Mouse (Mus musculus): ENCODE data around the gene Ubl4b. TPM values are rescaled to one million over a fixed set of nuclear protein-coding genes. Genes with fewer than 3 reads are reported as not detected.

Gene Ubl4b
- polyA plus RNA-seq, 1 experiment = not detected

GRCm38 (mm10) chr3:107565331-107565730, 10.5 kb upstream of the Ubl4b start:
- Histone ChIP-seq H3K36me3 (ENCODE audit: control insufficient read depth, insufficient read depth) (no peaks in the 10 kb centered on the region), H3K27me3 (ENCODE audit: control insufficient read depth, insufficient read depth, insufficient read length) (peaks cover 16% of the 10 kb centered on the region), H3K4me3 (ENCODE audit: insufficient read depth, poor library complexity, severe bottlenecking) (no peak overlapping the region), H3ac (ENCODE audit: control insufficient read depth, insufficient read length, low read depth) (no peak overlapping the region), H3K79me3 (ENCODE audit: low read depth) (no peaks in the 10 kb centered on the region), H3K79me2 (ENCODE audit: control insufficient read depth, insufficient read depth) (no peaks in the 10 kb centered on the region)
- no peak for TF ChIP-seq MYOG (IDR thresholded peaks at IDR 0.05; ENCODE audit: control insufficient read depth, extremely low read depth, insufficient read length)
- no peak for TF ChIP-seq MYOD1 (IDR thresholded peaks at IDR 0.05; ENCODE audit: control insufficient read depth, insufficient read length, low read depth)
- TF ChIP-seq FOSL1 (IDR thresholded peaks at IDR 0.05; ENCODE audit: insufficient read depth, low read length, poor library complexity, severe bottlenecking) = no peak
- TF ChIP-seq CTCF (IDR thresholded peaks at IDR 0.05; ENCODE audit: control insufficient read depth, insufficient read depth, insufficient read length) = no peak
- no peak for TF ChIP-seq MAX (IDR thresholded peaks at IDR 0.05)
- no peak for TF ChIP-seq CEBPB (IDR thresholded peaks at IDR 0.05; ENCODE audit: low read depth)
- no peak for TF ChIP-seq USF1 (IDR thresholded peaks at IDR 0.05; ENCODE audit: low read depth)

- Histone ChIP-seq H3K79me3 (ENCODE audit: low read depth) (no peaks in the 10 kb centered on the region), H3K79me2 (ENCODE audit: control insufficient read depth, insufficient read depth) (no peaks in the 10 kb centered on the region), H3ac (ENCODE audit: control insufficient read depth, insufficient read length, low read depth) (no peak overlapping the region), H3K4me3 (ENCODE audit: insufficient read depth, poor library complexity, severe bottlenecking) (no peak overlapping the region), H3K36me3 (ENCODE audit: control insufficient read depth, insufficient read depth) (no peaks in the 10 kb centered on the region), H3K27me3 (ENCODE audit: control insufficient read depth, insufficient read depth, insufficient read length) (peaks cover 9% of the 10 kb centered on the region)
- TF ChIP-seq USF1 (IDR thresholded peaks at IDR 0.05; ENCODE audit: low read depth) = no peak
- no peak for TF ChIP-seq FOSL1 (IDR thresholded peaks at IDR 0.05; ENCODE audit: insufficient read depth, low read length, poor library complexity, severe bottlenecking)
- no peak for TF ChIP-seq MAX (IDR thresholded peaks at IDR 0.05)
- no peak for TF ChIP-seq MYOD1 (IDR thresholded peaks at IDR 0.05; ENCODE audit: control insufficient read depth, insufficient read length, low read depth)
- no peak for TF ChIP-seq CTCF (IDR thresholded peaks at IDR 0.05; ENCODE audit: control insufficient read depth, insufficient read depth, insufficient read length)
- TF ChIP-seq CEBPB (IDR thresholded peaks at IDR 0.05; ENCODE audit: low read depth) = no peak
- no peak for TF ChIP-seq MYOG (IDR thresholded peaks at IDR 0.05; ENCODE audit: control insufficient read depth, extremely low read depth, insufficient read length)
These were observed 9.0 kb upstream of the Ubl4b start for GRCm38 (mm10) chr3:107563880-107564279.

- TF ChIP-seq MYOG (IDR thresholded peaks at IDR 0.05; ENCODE audit: control insufficient read depth, extremely low read depth, insufficient read length) = no peak
- no peak for TF ChIP-seq FOSL1 (IDR thresholded peaks at IDR 0.05; ENCODE audit: insufficient read depth, low read length, poor library complexity, severe bottlenecking)
- TF ChIP-seq USF1 (IDR thresholded peaks at IDR 0.05; ENCODE audit: low read depth) = peak; percentile 28
- TF ChIP-seq MAX (IDR thresholded peaks at IDR 0.05) = no peak
- TF ChIP-seq MYOD1 (IDR thresholded peaks at IDR 0.05; ENCODE audit: control insufficient read depth, insufficient read length, low read depth) = no peak
- no peak for TF ChIP-seq CEBPB (IDR thresholded peaks at IDR 0.05; ENCODE audit: low read depth)
- TF ChIP-seq CTCF (IDR thresholded peaks at IDR 0.05; ENCODE audit: control insufficient read depth, insufficient read depth, insufficient read length) = no peak
- Histone ChIP-seq H3K27me3 (ENCODE audit: control insufficient read depth, insufficient read depth, insufficient read length) (peaks cover 9% of the 10 kb centered on the region), H3K36me3 (ENCODE audit: control insufficient read depth, insufficient read depth) (no peaks in the 10 kb centered on the region)
These were observed 7.7 kb upstream of the Ubl4b start for GRCm38 (mm10) chr3:107562591-107562990.

GRCm38 (mm10) chr3:107562104-107562503, 7.2 kb upstream of the Ubl4b start:
- H3K4me3 ChIP-seq (ENCODE audit: insufficient read depth, poor library complexity, severe bottlenecking) = no peak overlapping the region
- H3K79me2 ChIP-seq (ENCODE audit: control insufficient read depth, insufficient read depth) = no peaks in the 10 kb centered on the region
- no peaks in the 10 kb centered on the region for H3K79me3 ChIP-seq (ENCODE audit: low read depth)
- TF ChIP-seq MYOG (IDR thresholded peaks at IDR 0.05; ENCODE audit: control insufficient read depth, extremely low read depth, insufficient read length) (no peak), MAX (IDR thresholded peaks at IDR 0.05) (no peak), MYOD1 (IDR thresholded peaks at IDR 0.05; ENCODE audit: control insufficient read depth, insufficient read length, low read depth) (no peak), USF1 (IDR thresholded peaks at IDR 0.05; ENCODE audit: low read depth) (no peak), FOSL1 (IDR thresholded peaks at IDR 0.05; ENCODE audit: insufficient read depth, low read length, poor library complexity, severe bottlenecking) (no peak), CTCF (IDR thresholded peaks at IDR 0.05; ENCODE audit: control insufficient read depth, insufficient read depth, insufficient read length) (no peak), CEBPB (IDR thresholded peaks at IDR 0.05; ENCODE audit: low read depth) (no peak)
- peaks cover 9% of the 10 kb centered on the region for H3K27me3 ChIP-seq (ENCODE audit: control insufficient read depth, insufficient read depth, insufficient read length)
- H3K36me3 ChIP-seq (ENCODE audit: control insufficient read depth, insufficient read depth) = no peaks in the 10 kb centered on the region
- H3ac ChIP-seq (ENCODE audit: control insufficient read depth, insufficient read length, low read depth) = no peak overlapping the region

More at GRCm38 (mm10) chr3:107562591-107562990, 7.7 kb upstream of the Ubl4b start:
- Histone ChIP-seq H3K79me2 (ENCODE audit: control insufficient read depth, insufficient read depth) (no peaks in the 10 kb centered on the region), H3ac (ENCODE audit: control insufficient read depth, insufficient read length, low read depth) (no peak overlapping the region), H3K4me3 (ENCODE audit: insufficient read depth, poor library complexity, severe bottlenecking) (no peak overlapping the region), H3K79me3 (ENCODE audit: low read depth) (no peaks in the 10 kb centered on the region)

GRCm38 (mm10) chr3:107559183-107559582, 4.3 kb upstream of the Ubl4b start:
- Histone ChIP-seq H3K79me3 (ENCODE audit: low read depth) (no peaks in the 10 kb centered on the region), H3ac (ENCODE audit: control insufficient read depth, insufficient read length, low read depth) (no peak overlapping the region), H3K79me2 (ENCODE audit: control insufficient read depth, insufficient read depth) (no peaks in the 10 kb centered on the region), H3K4me3 (ENCODE audit: insufficient read depth, poor library complexity, severe bottlenecking) (no peak overlapping the region), H3K36me3 (ENCODE audit: control insufficient read depth, insufficient read depth) (no peaks in the 10 kb centered on the region), H3K27me3 (ENCODE audit: control insufficient read depth, insufficient read depth, insufficient read length) (peaks cover 17% of the 10 kb centered on the region)
- TF ChIP-seq CTCF (IDR thresholded peaks at IDR 0.05; ENCODE audit: control insufficient read depth, insufficient read depth, insufficient read length) (peak; percentile 94), FOSL1 (IDR thresholded peaks at IDR 0.05; ENCODE audit: insufficient read depth, low read length, poor library complexity, severe bottlenecking) (no peak)

GRCm38 (mm10) chr3:107558740-107559139, 3.9 kb upstream of the Ubl4b start:
- no peak overlapping the region for H3ac ChIP-seq (ENCODE audit: control insufficient read depth, insufficient read length, low read depth)
- TF ChIP-seq FOSL1 (IDR thresholded peaks at IDR 0.05; ENCODE audit: insufficient read depth, low read length, poor library complexity, severe bottlenecking) (no peak), USF1 (IDR thresholded peaks at IDR 0.05; ENCODE audit: low read depth) (no peak), MYOD1 (IDR thresholded peaks at IDR 0.05; ENCODE audit: control insufficient read depth, insufficient read length, low read depth) (no peak), CEBPB (IDR thresholded peaks at IDR 0.05; ENCODE audit: low read depth) (no peak), CTCF (IDR thresholded peaks at IDR 0.05; ENCODE audit: control insufficient read depth, insufficient read depth, insufficient read length) (no peak)
- H3K36me3 ChIP-seq (ENCODE audit: control insufficient read depth, insufficient read depth) = no peaks in the 10 kb centered on the region
- H3K79me2 ChIP-seq (ENCODE audit: control insufficient read depth, insufficient read depth) = no peaks in the 10 kb centered on the region
- H3K4me3 ChIP-seq (ENCODE audit: insufficient read depth, poor library complexity, severe bottlenecking) = no peak overlapping the region
- H3K79me3 ChIP-seq (ENCODE audit: low read depth) = no peaks in the 10 kb centered on the region
- peaks cover 22% of the 10 kb centered on the region for H3K27me3 ChIP-seq (ENCODE audit: control insufficient read depth, insufficient read depth, insufficient read length)
